Mouse (Mus musculus): ENCODE measurements around the gene Ctnna2.

DNA sequence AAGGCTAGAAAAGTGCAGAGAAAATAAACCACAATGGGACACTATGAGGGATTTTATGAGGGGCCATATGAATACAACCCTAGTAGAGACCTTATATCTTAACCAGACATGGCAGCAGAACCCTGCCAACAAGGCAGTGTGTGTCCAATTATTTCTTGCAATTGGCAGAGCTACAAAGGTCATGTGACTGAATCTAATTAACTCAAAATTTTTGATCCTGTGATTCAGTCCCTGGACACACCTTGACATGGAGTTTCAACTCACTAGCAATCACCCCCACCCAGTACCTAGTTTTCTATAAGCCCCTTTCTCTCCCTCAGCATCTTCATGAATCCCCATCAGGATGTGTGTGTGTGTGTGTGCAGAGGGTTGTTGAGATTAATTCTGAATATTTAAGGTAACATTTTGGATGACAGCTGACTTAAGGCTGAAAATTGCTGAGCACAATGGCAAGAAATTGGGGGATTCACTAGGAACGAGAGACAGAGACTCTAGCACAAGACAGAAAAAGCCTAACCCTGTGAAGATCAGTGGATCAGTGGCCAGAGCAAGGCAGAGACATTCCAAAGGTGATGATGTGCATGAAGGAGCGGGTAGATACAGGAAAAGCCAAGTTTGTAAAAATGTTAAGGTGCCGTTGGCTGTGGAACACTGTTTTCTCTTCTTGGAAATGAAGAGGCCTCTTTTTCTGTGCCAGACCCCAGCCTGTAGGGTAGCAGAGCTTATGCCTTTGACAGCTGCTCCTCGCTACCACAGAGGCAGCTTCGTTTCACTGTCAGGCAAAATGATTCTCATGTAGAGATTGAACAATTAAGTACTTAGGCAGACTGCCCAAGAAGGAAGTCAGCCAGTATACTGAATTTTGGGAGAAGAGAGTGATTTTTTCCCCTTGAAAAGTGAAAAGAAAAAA, 255.2 kb downstream of the Ctnna2 start:
- TF ChIP-seq CTCF (IDR thresholded peaks at IDR 0.05; ENCODE audit: borderline replicate concordance, control insufficient read depth, extremely low read depth, insufficient read depth, low read length, poor library complexity) (no peak), POLR2A (IDR thresholded peaks at IDR 0.05; ENCODE audit: control insufficient read depth, extremely low read depth, insufficient read depth, low read length, poor library complexity) (no peak)

Measured in thymus, adult 2 months (tissue).